Mouse (Mus musculus) liver, adult 2 months (tissue): Measurements from ENCODE around the gene Gtse1.

Experiments
- CTCF ChIP-seq: fragments of 200-500 bp; IDR thresholded peaks from 2 replicates; pipeline ENCODE4 v1.5.1; 2011; ENCODE audit warnings: low read depth, low read length, control low read depth
- POLR2A ChIP-seq: fragments of 200-500 bp; IDR thresholded peaks from 2 replicates; pipeline ENCODE4 v1.6.1; 2011; ENCODE audit warnings: low read length, control low read depth; ENCODE audit not compliant: insufficient read depth; ENCODE audit errors: extremely low read depth

DNA sequence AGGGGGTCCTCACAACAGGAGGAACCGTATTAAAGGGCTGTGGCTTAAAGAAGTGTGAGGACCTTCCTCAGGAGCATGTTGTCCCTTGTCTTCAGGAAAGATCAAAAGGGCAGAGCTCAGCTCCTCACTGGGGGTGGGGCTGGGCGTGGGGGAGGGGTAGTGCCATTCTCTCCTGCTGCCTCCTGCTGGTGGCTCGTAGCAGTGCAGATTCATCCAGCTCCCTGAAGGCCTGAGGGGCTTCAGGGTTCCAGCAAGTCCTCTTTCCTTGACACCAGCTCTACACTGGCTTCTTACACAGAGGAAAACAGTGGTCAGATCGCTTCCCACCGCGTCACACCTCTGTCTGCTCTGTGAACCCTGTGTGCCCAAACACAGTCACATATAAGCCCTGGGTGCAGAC lies 18.6 kb upstream of the Gtse1 start:
- no peak for TF ChIP-seq POLR2A
- peak; percentile 79 for TF ChIP-seq CTCF
